Mouse (Mus musculus) granulocyte monocyte progenitor cell, adult 5-6 weeks (primary cell): ENCODE data around the gene Adgrd1. TPM values are rescaled to one million over a fixed set of nuclear protein-coding genes. Genes with fewer than 3 reads are reported as not detected.
A peak's percentile ranks its signal among the peaks of the same experiment; 100 is the strongest.

Source experiments
- ATAC-seq: replicated peaks from 2 replicates; pipeline ENCODE4 v1.8.0; 2016; ENCODE audit warnings: mild to moderate bottlenecking, moderate TSS enrichment, inconsistent platforms; ENCODE audit not compliant: poor library complexity, severe bottlenecking
- total RNA-seq, 2 experiments: library from RNA; stranded (forward) in 1 of 2; stranded (reverse) in 1 of 2; fragments of 200-712, 200-1000 nt in 1 of 2; fragments of >200 nt in 1 of 2; fragmentation: Nextera tagmentation in 1 of 2; gene quantifications; 2 replicates each; pipeline ENCODE4 v1.2.3; 2014 to 2017

Gene Adgrd1
- total RNA-seq, 2 experiments from 2014 or later, result 0.62 TPM; not detected in 1

DNA sequence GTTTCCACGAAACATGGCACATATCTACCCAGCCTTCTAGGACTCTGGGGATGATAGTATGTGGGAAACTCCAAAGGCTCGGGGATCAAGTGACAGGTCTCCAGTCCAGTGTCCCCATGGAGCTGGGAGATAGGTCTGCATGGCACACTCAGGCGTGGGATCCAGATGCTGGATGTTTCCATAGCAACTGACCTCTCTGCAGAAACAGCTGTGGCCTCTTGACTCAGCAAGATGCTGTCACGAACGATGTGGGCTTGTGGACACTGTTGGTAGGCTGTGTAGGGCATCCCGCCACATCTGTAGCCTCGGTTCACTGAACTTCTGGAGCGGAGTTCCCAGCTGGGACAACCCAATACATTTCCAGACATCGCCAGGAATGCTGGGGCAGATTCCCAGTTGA, 51.9 kb downstream of the Adgrd1 start:
- no peak for ATAC-seq

DNA sequence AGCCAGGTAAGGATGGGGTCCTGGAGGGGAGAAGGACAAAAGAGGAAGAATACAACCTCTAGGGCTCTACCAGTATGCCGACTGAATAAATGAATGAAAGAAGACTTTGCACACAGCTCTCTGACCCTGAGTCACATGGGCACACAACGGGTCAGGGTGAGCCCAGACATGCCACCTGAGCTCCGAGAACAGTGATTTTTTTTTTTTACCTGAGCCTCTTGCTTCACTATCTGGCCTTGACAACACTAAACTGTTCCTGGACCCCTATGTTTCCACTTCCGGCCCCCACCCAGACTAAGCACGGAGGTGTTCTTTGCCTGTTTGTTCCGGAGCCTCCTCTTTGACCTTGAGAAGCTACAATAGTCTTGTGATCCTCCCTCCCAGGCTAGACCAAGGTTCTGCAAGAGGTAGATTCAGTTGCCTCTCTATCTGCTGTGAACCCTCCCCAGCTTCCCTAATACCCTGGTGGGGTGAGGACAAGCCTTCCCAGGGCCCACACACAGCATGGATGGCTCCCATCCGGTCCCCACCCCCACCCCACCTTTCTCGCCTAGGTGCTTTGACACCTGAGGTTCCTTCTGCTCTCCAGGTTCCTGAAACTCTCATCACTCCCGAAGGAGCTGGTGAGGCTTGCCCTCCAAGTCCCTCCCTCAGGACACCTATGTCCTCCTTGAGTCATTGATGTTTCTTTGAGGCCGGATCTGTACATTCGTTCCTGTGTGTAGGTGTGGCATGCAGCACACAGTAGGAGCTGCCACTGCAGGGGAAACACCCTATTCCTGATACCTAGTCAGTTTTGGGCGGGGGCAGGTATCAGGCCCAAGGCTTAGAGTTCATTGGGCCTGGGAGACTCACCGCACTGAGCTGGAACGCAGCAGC, 58.7 kb downstream of the Adgrd1 start:
- ATAC-seq, result no peak

- no peak for ATAC-seq
Observed at GRCm38 (mm10) chr5:129155902-129156311, 59.4 kb downstream of the Adgrd1 start.

- ATAC-seq, result no peak
Observed at GRCm38 (mm10) chr5:129161372-129162051, 65.0 kb downstream of the Adgrd1 start.

- ATAC-seq, result no peak
Observed at GRCm38 (mm10) chr5:129163416-129163815, 66.9 kb downstream of the Adgrd1 start.

GRCm38 (mm10) chr5:129164091-129164490, 67.5 kb downstream of the Adgrd1 start:
- no peak for ATAC-seq

DNA sequence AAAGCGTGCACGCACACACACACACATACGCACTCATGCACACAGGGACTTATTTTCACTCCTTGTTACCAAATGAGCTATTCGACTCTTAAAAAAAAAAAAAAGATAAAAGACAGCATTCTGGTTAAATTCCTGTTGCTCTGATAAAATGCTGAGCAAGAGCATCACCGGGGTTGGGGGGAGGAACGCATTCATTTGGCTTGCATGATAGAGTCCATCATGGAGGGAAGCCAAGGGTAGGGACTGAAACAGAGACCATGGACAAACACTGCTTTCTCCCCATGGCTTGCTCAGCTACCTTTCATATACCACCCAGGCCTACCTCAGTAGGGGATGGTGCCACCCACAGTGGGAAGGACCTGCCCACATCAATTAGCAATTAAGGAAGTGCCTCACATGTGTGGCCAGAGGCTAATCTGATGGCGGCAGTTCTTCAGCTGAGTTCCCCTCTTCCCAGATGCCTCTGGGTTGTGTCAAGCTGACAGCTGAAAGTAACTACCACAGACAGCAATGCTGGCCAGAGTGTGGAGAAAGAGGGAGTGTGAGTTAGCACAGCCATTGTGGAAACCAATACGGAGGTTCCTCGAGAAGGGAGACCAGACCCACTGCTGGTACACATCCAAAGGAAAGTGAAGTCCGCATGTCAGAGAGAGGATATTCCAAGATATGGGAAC, 68.5 kb downstream of the Adgrd1 start:
- peak; percentile 66 for ATAC-seq

DNA sequence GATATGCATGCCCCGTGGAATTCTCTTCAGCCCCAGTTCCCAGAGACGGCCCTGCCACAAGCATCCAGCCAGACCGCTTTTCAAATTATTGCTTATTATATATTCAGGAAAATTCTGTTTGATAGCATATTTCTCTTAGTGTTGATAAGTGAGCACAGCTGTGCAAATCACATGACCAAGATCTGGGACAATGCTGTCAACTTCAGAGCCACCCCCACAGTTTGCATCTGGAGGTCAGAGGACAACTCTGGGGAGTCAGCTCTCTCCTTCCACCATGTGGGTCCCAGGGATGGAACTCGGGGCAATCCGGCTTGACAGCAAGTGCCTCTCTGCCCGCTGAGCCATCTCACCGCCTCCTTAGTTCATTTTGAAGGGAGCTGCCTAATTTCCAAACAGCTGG, 69.0 kb downstream of the Adgrd1 start:
- ATAC-seq, result no peak

GRCm38 (mm10) chr5:129169090-129169489, 72.5 kb downstream of the Adgrd1 start:
- ATAC-seq, result no peak

DNA sequence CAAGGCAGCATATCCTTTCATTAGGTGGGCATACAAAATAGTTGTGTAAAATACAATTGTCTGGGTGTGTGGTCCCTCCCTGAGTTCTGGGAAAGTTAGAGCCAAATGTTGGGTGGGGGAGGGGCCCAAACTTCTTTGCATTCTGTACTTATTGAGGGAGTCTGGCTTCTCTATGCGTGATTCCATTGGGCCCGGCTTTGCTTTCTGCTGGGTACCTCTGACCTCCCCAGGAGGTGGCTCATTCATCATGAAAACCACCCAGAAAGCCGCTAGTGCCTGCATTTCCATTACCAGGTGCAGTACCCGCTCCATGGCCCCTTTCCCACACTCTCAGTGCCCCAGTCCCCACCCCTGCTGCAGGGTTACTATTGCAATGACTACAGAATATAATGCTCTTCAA, 73.0 kb downstream of the Adgrd1 start:
- ATAC-seq, result no peak

GRCm38 (mm10) chr5:129172533-129172932, 76.0 kb downstream of the Adgrd1 start:
- ATAC-seq, result no peak

DNA sequence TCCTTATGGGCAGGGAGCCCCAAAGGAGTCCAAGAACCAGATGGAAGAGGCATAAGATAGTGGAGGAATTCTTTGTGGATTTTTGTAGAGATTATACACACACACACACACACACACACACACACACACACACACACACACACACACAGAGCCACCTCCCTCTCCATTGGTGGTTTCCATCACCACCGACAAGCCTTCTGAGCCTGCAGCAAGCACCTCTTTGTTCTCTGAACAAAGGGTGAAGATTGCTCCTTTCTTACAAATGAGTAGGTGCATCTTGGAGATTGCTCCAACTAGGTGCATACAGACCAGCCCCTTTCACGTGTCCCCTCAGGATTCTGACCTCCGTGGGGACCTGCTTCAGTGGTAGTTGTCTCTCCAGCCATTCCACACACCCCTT, 79.4 kb downstream of the Adgrd1 start:
- no peak for ATAC-seq

DNA sequence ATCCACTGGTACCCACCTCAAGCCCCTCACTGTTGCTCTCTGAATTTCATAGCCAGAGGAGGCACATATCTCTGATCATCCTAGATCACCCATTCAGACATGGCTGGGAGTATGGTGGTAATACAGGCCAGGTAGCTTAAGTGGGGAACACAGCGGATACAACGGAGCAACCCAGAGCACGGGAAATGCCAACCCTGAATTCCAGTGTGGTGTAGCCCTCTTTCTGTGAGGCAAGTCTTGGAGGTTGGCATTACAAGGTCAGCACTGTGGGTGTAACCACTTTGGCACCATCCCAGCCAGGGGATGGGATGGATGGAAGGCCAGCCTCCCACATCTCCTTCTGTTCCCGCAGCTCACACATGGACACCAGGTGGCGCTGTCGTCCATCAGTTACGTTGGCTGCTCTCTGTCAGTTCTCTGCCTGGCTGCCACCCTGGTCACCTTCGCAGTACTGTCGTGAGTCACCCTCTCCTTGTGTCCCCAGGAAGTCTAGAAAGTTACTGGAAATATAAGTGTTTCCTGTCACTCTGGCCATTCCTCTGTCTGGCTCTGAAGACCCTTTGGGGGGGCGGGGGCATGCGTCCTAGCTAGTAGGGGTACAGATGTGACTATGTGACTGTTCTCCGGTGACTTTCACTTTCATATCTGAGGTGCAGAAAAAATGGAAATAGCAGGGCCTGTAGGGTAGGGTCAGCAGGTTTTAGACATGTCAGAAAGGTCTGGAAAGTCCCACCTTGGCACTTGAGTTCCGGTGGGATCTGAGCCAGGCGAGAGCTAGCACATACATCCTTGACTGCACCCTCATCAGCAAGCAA, 81.4 kb downstream of the Adgrd1 start:
- ATAC-seq, result peak; percentile 96

DNA sequence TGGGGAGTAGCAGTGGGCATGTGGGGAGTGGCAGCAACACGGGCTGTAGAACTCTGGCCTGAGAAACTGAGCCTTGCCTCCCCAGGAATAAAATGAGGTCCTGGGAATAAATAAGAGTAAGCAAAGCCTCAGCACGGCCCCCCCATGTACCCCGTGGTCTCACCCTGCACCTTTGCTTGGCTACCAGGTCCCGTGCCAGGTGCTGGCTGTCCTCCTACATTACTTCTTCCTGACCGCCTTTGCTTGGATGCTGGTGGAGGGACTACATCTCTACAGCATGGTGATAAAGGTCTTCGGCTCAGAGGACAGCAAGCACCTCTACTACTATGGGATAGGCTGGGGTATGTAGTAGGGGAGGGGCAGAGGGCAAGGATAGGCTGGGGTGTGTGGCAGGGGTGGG, 82.8 kb downstream of the Adgrd1 start:
- ATAC-seq, result no peak

GRCm38 (mm10) chr5:129179995-129180714, 83.6 kb downstream of the Adgrd1 start:
- no peak for ATAC-seq

- no peak for ATAC-seq
Observed at GRCm38 (mm10) chr5:129180715-129181228, 84.2 kb downstream of the Adgrd1 start.

DNA sequence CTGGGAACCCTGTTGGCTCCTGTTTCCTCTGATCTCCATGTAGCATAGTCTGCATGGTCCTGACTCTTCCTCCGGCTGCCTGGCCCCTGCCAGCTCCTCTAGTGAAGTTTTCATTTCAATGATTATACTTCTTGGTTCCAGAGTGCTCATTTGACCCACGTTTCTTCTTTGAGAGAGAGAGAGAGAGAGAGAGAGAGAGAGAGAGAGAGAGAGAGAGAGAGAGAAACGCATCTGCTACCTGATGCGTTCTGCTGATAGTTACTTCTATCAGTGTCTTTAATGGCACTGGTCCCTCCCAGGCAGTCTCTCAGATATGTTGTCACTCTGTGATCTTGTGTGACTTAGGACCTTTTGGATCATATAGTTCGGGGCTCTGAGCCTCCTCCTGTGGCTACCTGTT, 84.9 kb downstream of the Adgrd1 start:
- ATAC-seq, result no peak

GRCm38 (mm10) chr5:129182554-129182953, 86.0 kb downstream of the Adgrd1 start:
- ATAC-seq, result no peak

DNA sequence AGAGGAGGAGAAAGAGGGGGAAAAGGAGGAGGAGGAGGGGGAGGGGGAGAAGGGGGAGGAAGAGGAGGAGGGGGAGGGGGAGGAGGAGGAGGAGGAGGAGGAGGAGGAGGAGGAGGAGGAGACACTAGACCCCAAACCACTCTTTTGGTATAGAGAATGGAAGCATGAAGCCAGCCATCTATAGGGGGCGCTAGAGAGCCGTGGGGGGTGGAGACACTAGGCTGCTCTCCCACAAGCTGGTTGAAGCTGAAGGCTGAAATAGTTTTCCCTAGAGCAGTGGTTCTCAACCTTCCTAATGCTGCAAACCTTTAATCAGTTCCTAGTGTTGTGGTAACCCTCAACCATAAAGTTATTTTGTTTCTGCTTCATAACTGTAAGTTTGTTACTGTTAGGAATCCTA, 89.7 kb downstream of the Adgrd1 start:
- no peak; the same call in 1 of the 2 replicates for ATAC-seq
